Mouse (Mus musculus): Measurements from ENCODE around the gene Clasp2.

GRCm38 (mm10) chr9:113903136-113903535 lies 161.9 kb downstream of the Clasp2 start:
- no peak for TF ChIP-seq POLR2A (IDR thresholded peaks at IDR 0.05; ENCODE audit: control insufficient read depth, low read depth, low read length)
- TF ChIP-seq CTCF (IDR thresholded peaks at IDR 0.05; ENCODE audit: control insufficient read depth, insufficient read depth, insufficient replicate concordance, low read depth, low read length): no peak

All from testis, adult 2 months (tissue).